25 mouse cellular contexts compared by ENCODE assay signal in the genomic region with DNA sequence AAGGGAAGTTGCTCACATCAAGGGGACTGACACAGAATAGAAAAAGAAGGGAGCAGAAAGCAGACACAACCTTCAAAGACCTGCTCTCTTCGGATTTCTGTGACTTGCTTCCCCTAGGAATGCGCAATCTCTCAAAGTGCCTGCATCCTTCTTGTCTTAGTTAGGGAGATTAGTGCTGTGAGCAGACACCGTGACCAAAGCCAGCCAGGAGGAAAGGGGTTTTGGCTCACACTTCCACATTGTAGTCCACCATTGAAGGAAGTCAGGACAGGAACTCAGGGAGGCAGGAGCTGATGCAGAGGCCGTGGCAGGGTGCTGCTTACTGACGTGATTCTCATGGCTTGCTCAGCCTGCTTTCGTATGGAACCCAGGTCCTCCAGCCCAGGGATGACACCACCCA.
"Had no signal": no experiment of that assay in that cellular context is flagged by ENCODE, and none has a peak within 500 bp of the region (broad histone marks: within the 10 kb centered on the region; RNA-seq: fewer than 3 reads in every experiment).

No protein-coding gene starts in this region.

- H3K27me3 ChIP-seq: kidney, embryonic 15.5 days; limb, embryonic 12.5 days; limb, embryonic 15.5 days; midbrain, embryonic 12.5 days; midbrain, embryonic 15.5 days; neural tube, embryonic 13.5 days; stomach, embryonic 15.5 days had no signal

- H3K4me1 ChIP-seq: limb, embryonic 15.5 days; midbrain, embryonic 12.5 days; midbrain, embryonic 15.5 days; neural tube, embryonic 13.5 days; stomach, embryonic 15.5 days had no signal

- H3K9ac ChIP-seq: kidney, embryonic 15.5 days; limb, embryonic 12.5 days; limb, embryonic 15.5 days; liver, embryonic 14.5 days; liver, postnatal 0 days; lung, embryonic 14.5 days; midbrain, embryonic 12.5 days; midbrain, embryonic 15.5 days; neural tube, embryonic 13.5 days; stomach, embryonic 15.5 days had no signal

- H3K9me3 ChIP-seq: kidney, embryonic 15.5 days; limb, embryonic 12.5 days; limb, embryonic 15.5 days; midbrain, embryonic 12.5 days; midbrain, embryonic 15.5 days; neural tube, embryonic 13.5 days; stomach, embryonic 15.5 days had no signal

- H3K4me3 ChIP-seq: kidney, embryonic 15.5 days; left cerebral cortex, adult 2 months; limb, embryonic 12.5 days; limb, embryonic 15.5 days; midbrain, embryonic 12.5 days; midbrain, embryonic 15.5 days; myocyte; neural tube, embryonic 13.5 days; stomach, embryonic 15.5 days had no signal

- H3K4me2 ChIP-seq: kidney, embryonic 15.5 days; limb, embryonic 12.5 days; limb, embryonic 15.5 days; liver, embryonic 11.5 days; lung, embryonic 14.5 days; midbrain, embryonic 12.5 days; midbrain, embryonic 15.5 days; neural tube, embryonic 13.5 days; stomach, embryonic 15.5 days had no signal

- ATAC-seq: intestine, postnatal 0 days; liver, postnatal 0 days; lung, postnatal 0 days; midbrain, embryonic 15.5 days had no signal

- H3K27ac ChIP-seq: kidney, embryonic 15.5 days; left cerebral cortex, adult 2 months; limb, embryonic 12.5 days; limb, embryonic 15.5 days; liver, embryonic 14.5 days; macrophage; midbrain, embryonic 12.5 days; midbrain, embryonic 15.5 days; neural tube, embryonic 13.5 days; stomach, embryonic 15.5 days had no signal

- DNase-seq: kidney, adult 8-10 months; kidney, postnatal 10 days; kidney, postnatal 36 days; layer of hippocampus, postnatal 36 days; left cerebral cortex, postnatal 4 days; liver, postnatal 0 days; retina, postnatal 1 day; right cerebral cortex, postnatal 25 days; spleen, adult 18-20 months; thymus, postnatal 25 days had no signal
